ENCODE assay signal across 28 mouse cellular contexts in the genomic region with DNA sequence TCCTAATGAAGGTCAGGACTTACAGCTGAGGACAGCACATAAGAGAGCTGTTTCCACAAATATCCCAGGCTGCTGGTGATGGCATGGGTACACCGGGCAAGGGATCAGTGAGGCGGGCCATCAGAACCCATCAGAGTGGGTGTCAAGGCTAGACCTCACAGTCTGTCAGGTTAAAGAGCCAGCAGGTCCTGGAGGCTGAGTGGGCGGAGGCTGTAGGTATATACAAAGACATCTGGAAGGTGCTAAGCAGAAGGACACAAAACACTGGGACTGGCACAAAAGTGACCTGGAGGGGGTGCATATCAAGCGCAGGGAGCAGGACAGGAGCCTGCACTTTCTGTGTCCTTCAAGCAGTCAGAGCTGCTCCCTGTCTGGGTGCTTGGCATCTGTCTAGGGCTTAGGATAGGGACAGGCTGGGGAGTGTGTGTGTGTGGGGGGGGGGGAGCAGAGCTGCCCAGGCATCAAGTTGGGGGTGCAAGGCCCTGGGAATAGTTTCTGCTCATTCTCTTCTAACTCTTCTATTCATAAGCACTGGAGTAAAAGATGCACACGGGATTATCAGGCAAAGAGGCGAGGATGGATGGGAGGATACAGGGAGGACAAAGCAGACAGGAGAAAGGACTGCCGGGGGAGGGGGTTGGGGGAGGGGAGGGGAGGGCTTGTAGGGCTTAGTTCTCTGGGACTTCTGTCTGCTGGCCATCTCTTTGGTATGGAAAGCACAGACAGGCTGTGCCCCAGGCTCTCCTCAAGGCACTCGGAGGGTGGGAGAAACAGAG. TPM values are rescaled to one million over a fixed set of nuclear protein-coding genes. Genes with fewer than 3 reads are reported as not detected.
DNase-seq lines count a peak whose midpoint lies in the region; ATAC-seq and TF ChIP-seq lines count a peak whose summit lies in the region.
"Had no signal": no experiment of that assay in that cellular context is flagged by ENCODE, and none has a peak within 500 bp of the region (broad histone marks: within the 10 kb centered on the region; RNA-seq: fewer than 3 reads in every experiment).

No protein-coding gene starts in this region.

- H3K4me1 ChIP-seq in forebrain, embryonic 11.5 days (replicated peaks; ENCODE audit: control insufficient read depth, insufficient read depth, low read length): peaks cover 2% of the 10 kb centered on the region; the same call in 1 of the 2 replicates
- peaks cover 16% of the 10 kb centered on the region for H3K4me1 ChIP-seq in forebrain, embryonic 13.5 days
- no peaks in the 10 kb centered on the region for H3K4me1 ChIP-seq in hindbrain, embryonic 11.5 days (replicated peaks; ENCODE audit: control insufficient read depth, insufficient read depth, low read length)
- H3K4me1 ChIP-seq in hindbrain, embryonic 14.5 days (replicated peaks; ENCODE audit: control insufficient read depth, insufficient read depth, low read length): 0 out of 2 replicates have a peak, but pooled peaks cover 2% of the 10 kb centered on the region
- peaks cover 29% of the 10 kb centered on the region for H3K4me1 ChIP-seq in midbrain, embryonic 13.5 days (replicated peaks)
- no peaks in the 10 kb centered on the region for H3K4me1 ChIP-seq in midbrain, postnatal 0 days (ENCODE audit: insufficient read depth, low read length)
- peaks cover 44% of the 10 kb centered on the region for H3K4me1 ChIP-seq in limb, embryonic 10.5 days
- H3K4me1 ChIP-seq in lung, postnatal 0 days (ENCODE audit: insufficient read depth, low read depth, low read length): no peaks in the 10 kb centered on the region
- H3K4me1 ChIP-seq: liver, embryonic 15.5 days had no signal

- H3K9ac ChIP-seq in forebrain, embryonic 11.5 days (ENCODE audit: low read length): no peak overlapping the region
- H3K9ac ChIP-seq in forebrain, embryonic 13.5 days: no peak overlapping the region
- H3K9ac ChIP-seq in hindbrain, embryonic 11.5 days (ENCODE audit: low read depth, low read length): no peak overlapping the region
- no peak overlapping the region for H3K9ac ChIP-seq in hindbrain, embryonic 14.5 days
- H3K9ac ChIP-seq in midbrain, embryonic 13.5 days (replicated peaks): no peak overlapping the region
- no peak overlapping the region for H3K9ac ChIP-seq in midbrain, postnatal 0 days (replicated peaks; ENCODE audit: low read length, poor library complexity, severe bottlenecking)
- no peak overlapping the region for H3K9ac ChIP-seq in lung, postnatal 0 days (replicated peaks; ENCODE audit: low read depth)
- H3K9ac ChIP-seq: liver, embryonic 15.5 days; lung, embryonic 15.5 days had no signal

- peak; percentile 53 for ATAC-seq in forebrain, embryonic 11.5 days (replicated peaks; ENCODE audit: low FRiP score)
- ATAC-seq in forebrain, embryonic 13.5 days: no peak
- peak; percentile 64 for ATAC-seq in hindbrain, embryonic 11.5 days (ENCODE audit: low FRiP score)
- no peak for ATAC-seq in hindbrain, embryonic 14.5 days (ENCODE audit: low FRiP score)
- ATAC-seq in midbrain, embryonic 13.5 days: peak; percentile 60
- no peak for ATAC-seq in midbrain, postnatal 0 days (ENCODE audit: low FRiP score)
- ATAC-seq in lung, postnatal 0 days: no peak

- H3K36me3 ChIP-seq in forebrain, embryonic 11.5 days (ENCODE audit: control insufficient read depth, insufficient read depth, low read length): no peaks in the 10 kb centered on the region
- H3K36me3 ChIP-seq in forebrain, embryonic 13.5 days (ENCODE audit: poor library complexity, severe bottlenecking): no peaks in the 10 kb centered on the region
- H3K36me3 ChIP-seq in hindbrain, embryonic 11.5 days (ENCODE audit: control insufficient read depth, insufficient read depth, low read length): no peaks in the 10 kb centered on the region
- H3K36me3 ChIP-seq in hindbrain, embryonic 14.5 days (replicated peaks; ENCODE audit: control insufficient read depth, insufficient read depth): no peaks in the 10 kb centered on the region
- H3K36me3 ChIP-seq in midbrain, embryonic 13.5 days: no peaks in the 10 kb centered on the region
- H3K36me3 ChIP-seq in midbrain, postnatal 0 days (ENCODE audit: insufficient read depth, low read length): no peaks in the 10 kb centered on the region
- no peaks in the 10 kb centered on the region for H3K36me3 ChIP-seq in limb, embryonic 10.5 days
- H3K36me3 ChIP-seq in lung, postnatal 0 days (ENCODE audit: insufficient read depth, low read length): no peaks in the 10 kb centered on the region
- H3K36me3 ChIP-seq: liver, embryonic 15.5 days; lung, embryonic 15.5 days had no signal

- DNase-seq in forebrain, embryonic 11.5 days (ENCODE audit: low spot score): no peak
- no peak for DNase-seq in hindbrain, embryonic 11.5 days (ENCODE audit: low spot score)
- DNase-seq in hindbrain, embryonic 14.5 days (ENCODE audit: low spot score): no peak
- no peak for DNase-seq in midbrain, postnatal 0 days (ENCODE audit: low spot score)
- DNase-seq in limb, embryonic 10.5 days (ENCODE audit: low spot score): no peak
- DNase-seq in lung, postnatal 0 days (ENCODE audit: low spot score): no peak
- DNase-seq: adrenal gland, postnatal 14 days; cerebellum, adult 8-10 months; cerebellum, postnatal 36 days; embryo, embryonic 11 days; gastrocnemius, postnatal 14 days; heart, adult 2 months; heart, postnatal 36 days; kidney, adult 2 months; left cerebral cortex, postnatal 4 days; liver; lung, postnatal 4 days; right cerebral cortex, postnatal 14 days; spleen, adult 18-20 months; thymus, postnatal 25 days had no signal

- H3K27me3 ChIP-seq in forebrain, embryonic 11.5 days (ENCODE audit: control insufficient read depth, insufficient read depth, low read length): no peaks in the 10 kb centered on the region; the same call in 1 of the 2 replicates
- H3K27me3 ChIP-seq in forebrain, embryonic 13.5 days: peaks cover 24% of the 10 kb centered on the region
- H3K27me3 ChIP-seq in hindbrain, embryonic 11.5 days (ENCODE audit: control insufficient read depth, insufficient read depth, low read length): peaks cover 10% of the 10 kb centered on the region; the same call in 1 of the 2 replicates
- H3K27me3 ChIP-seq in hindbrain, embryonic 14.5 days (ENCODE audit: control insufficient read depth, insufficient read depth, low read length): peaks cover 11% of the 10 kb centered on the region
- H3K27me3 ChIP-seq in midbrain, embryonic 13.5 days: peaks cover 16% of the 10 kb centered on the region
- H3K27me3 ChIP-seq in midbrain, postnatal 0 days (ENCODE audit: insufficient read depth, low read length): no peaks in the 10 kb centered on the region
- peaks cover 24% of the 10 kb centered on the region for H3K27me3 ChIP-seq in limb, embryonic 10.5 days (ENCODE audit: low read depth, poor library complexity, severe bottlenecking)
- no peaks in the 10 kb centered on the region for H3K27me3 ChIP-seq in lung, postnatal 0 days (replicated peaks; ENCODE audit: insufficient read depth, low read length)

- H3K9me3 ChIP-seq in forebrain, embryonic 11.5 days (ENCODE audit: control insufficient read depth, low read length): no peaks in the 10 kb centered on the region
- H3K9me3 ChIP-seq in forebrain, embryonic 13.5 days (replicated peaks): no peaks in the 10 kb centered on the region
- H3K9me3 ChIP-seq in hindbrain, embryonic 11.5 days (ENCODE audit: control insufficient read depth, low read length): no peaks in the 10 kb centered on the region
- no peaks in the 10 kb centered on the region for H3K9me3 ChIP-seq in hindbrain, embryonic 14.5 days (ENCODE audit: control insufficient read depth, low read length)
- H3K9me3 ChIP-seq in midbrain, embryonic 13.5 days: no peaks in the 10 kb centered on the region
- H3K9me3 ChIP-seq in midbrain, postnatal 0 days (ENCODE audit: low read length): no peaks in the 10 kb centered on the region
- no peaks in the 10 kb centered on the region for H3K9me3 ChIP-seq in limb, embryonic 10.5 days (replicated peaks)
- H3K9me3 ChIP-seq in lung, postnatal 0 days (ENCODE audit: low read length): no peaks in the 10 kb centered on the region
- H3K9me3 ChIP-seq: liver, embryonic 15.5 days; lung, embryonic 15.5 days had no signal

- TF ChIP-seq CTCF in midbrain, postnatal 0 days (IDR thresholded peaks at IDR 0.05): no peak
- no peak for TF ChIP-seq CTCF in lung, postnatal 0 days (IDR thresholded peaks at IDR 0.05)

- WGBS in forebrain, embryonic 11.5 days: 39% methylated on average over 8 of the region's 8 CpGs
- 39% methylated on average over 8 of the region's 8 CpGs for WGBS in forebrain, embryonic 13.5 days
- WGBS in hindbrain, embryonic 11.5 days: 51% methylated on average over 8 of the region's 8 CpGs
- WGBS in hindbrain, embryonic 14.5 days: 51% methylated on average over 8 of the region's 8 CpGs
- WGBS in midbrain, embryonic 13.5 days: 37% methylated on average over 8 of the region's 8 CpGs
- WGBS in midbrain, postnatal 0 days: 48% methylated on average over 8 of the region's 8 CpGs
- WGBS in limb, embryonic 10.5 days: 70% methylated on average over 8 of the region's 8 CpGs
- 63% methylated on average over 8 of the region's 8 CpGs for WGBS in lung, postnatal 0 days

- no peak for TF ChIP-seq EP300 in lung, postnatal 0 days (IDR thresholded peaks at IDR 0.05)

- no peak overlapping the region for H3K4me2 ChIP-seq in forebrain, embryonic 11.5 days (ENCODE audit: low read depth, low read length, severe bottlenecking)
- no peak overlapping the region for H3K4me2 ChIP-seq in forebrain, embryonic 13.5 days
- H3K4me2 ChIP-seq in hindbrain, embryonic 11.5 days (replicated peaks; ENCODE audit: low read depth, low read length): no peak overlapping the region
- no peak overlapping the region for H3K4me2 ChIP-seq in hindbrain, embryonic 14.5 days (replicated peaks)
- no peak overlapping the region for H3K4me2 ChIP-seq in midbrain, embryonic 13.5 days (replicated peaks)
- no peak overlapping the region for H3K4me2 ChIP-seq in midbrain, postnatal 0 days (ENCODE audit: low read depth, low read length, poor library complexity, severe bottlenecking)
- no peak overlapping the region for H3K4me2 ChIP-seq in lung, postnatal 0 days (replicated peaks; ENCODE audit: low read depth, low read length)
- H3K4me2 ChIP-seq: liver, embryonic 15.5 days; lung, embryonic 15.5 days had no signal

- no peak overlapping the region for H3K4me3 ChIP-seq in forebrain, embryonic 11.5 days (ENCODE audit: low read depth, low read length)
- no peak overlapping the region for H3K4me3 ChIP-seq in forebrain, embryonic 13.5 days
- no peak overlapping the region for H3K4me3 ChIP-seq in hindbrain, embryonic 11.5 days (ENCODE audit: low read depth, low read length)
- no peak overlapping the region for H3K4me3 ChIP-seq in hindbrain, embryonic 14.5 days (replicated peaks; ENCODE audit: low read length)
- no peak overlapping the region for H3K4me3 ChIP-seq in midbrain, embryonic 13.5 days (replicated peaks)
- H3K4me3 ChIP-seq in midbrain, postnatal 0 days (ENCODE audit: low read depth, low read length): no peak overlapping the region
- H3K4me3 ChIP-seq in limb, embryonic 10.5 days: no peak overlapping the region
- no peak overlapping the region for H3K4me3 ChIP-seq in lung, postnatal 0 days (ENCODE audit: low read depth, low read length)
- H3K4me3 ChIP-seq: heart, adult 2 months; left cerebral cortex, adult 2 months; liver, embryonic 15.5 days; lung, embryonic 15.5 days; myocyte had no signal

- 0 out of 2 replicates have a peak overlapping the region, but pooled peaks have one; percentile 6 for H3K27ac ChIP-seq in forebrain, embryonic 11.5 days (ENCODE audit: low read depth, low read length)
- H3K27ac ChIP-seq in forebrain, embryonic 13.5 days: no peak overlapping the region
- H3K27ac ChIP-seq in hindbrain, embryonic 11.5 days (ENCODE audit: low read depth, low read length): no peak overlapping the region
- no peak overlapping the region for H3K27ac ChIP-seq in hindbrain, embryonic 14.5 days
- 0 out of 2 replicates have a peak overlapping the region, but pooled peaks have one; percentile 25 for H3K27ac ChIP-seq in midbrain, embryonic 13.5 days
- H3K27ac ChIP-seq in midbrain, postnatal 0 days (ENCODE audit: low read depth, low read length): no peak overlapping the region
- H3K27ac ChIP-seq in limb, embryonic 10.5 days: 0 out of 2 replicates have a peak overlapping the region, but pooled peaks have one; percentile 42
- no peak overlapping the region for H3K27ac ChIP-seq in lung, postnatal 0 days (ENCODE audit: low read length)
- H3K27ac ChIP-seq: heart, adult 2 months; kidney, postnatal 0 days; left cerebral cortex, adult 2 months; liver, embryonic 15.5 days; lung, embryonic 15.5 days had no signal

RNA-seq across cellular contexts. Expression of gene Emilin3, which starts 6.2 kb away (rescaled TPM):
- 1.9 and 2.2 TPM in 2 replicates for polyA plus RNA-seq in forebrain, embryonic 11.5 days (2014; fragmentation: Nextera tagmentation; extraction: Ambion mirVana)
- polyA plus RNA-seq in forebrain, embryonic 13.5 days (2015; fragmentation: Nextera tagmentation; extraction: Ambion mirVana): 0.72 and 0.84 TPM in 2 replicates
- 0.66 and 1.9 TPM in 2 replicates for polyA plus RNA-seq in hindbrain, embryonic 11.5 days (2014; fragmentation: Nextera tagmentation; extraction: Ambion mirVana)
- 0.52 and 0.55 TPM in 2 replicates for polyA plus RNA-seq in hindbrain, embryonic 14.5 days (2014; fragmentation: Nextera tagmentation; extraction: Ambion mirVana)
- 0.98 and 1.2 TPM in 2 replicates for polyA plus RNA-seq in midbrain, embryonic 13.5 days (2015; fragmentation: Nextera tagmentation; extraction: Ambion mirVana)
- 0.55 and 1.6 TPM in 2 replicates for total RNA-seq in midbrain, postnatal 0 days (2014; rRNA removed)
- polyA plus RNA-seq in midbrain, postnatal 0 days (2015; fragmentation: Nextera tagmentation; extraction: Ambion mirVana): 0.44 and 0.51 TPM in 2 replicates
- 2.6 and 4.9 TPM in 2 replicates for polyA plus RNA-seq in limb, embryonic 10.5 days (2016; fragmentation: Nextera tagmentation; extraction: Ambion mirVana)
- 0.36 and 0.52 TPM in 2 replicates for polyA plus RNA-seq in lung, postnatal 0 days (2015; fragmentation: Nextera tagmentation; extraction: Ambion mirVana)
- total RNA-seq: megakaryocyte-erythroid progenitor cell, adult 5-6 weeks had no signal
- polyA plus RNA-seq: kidney, adult 2 months; myocyte had no signal

RNA-seq across cellular contexts. Expression of gene Lpin3, which starts 37.9 kb away (rescaled TPM):
- polyA plus RNA-seq in forebrain, embryonic 11.5 days (2014; fragmentation: Nextera tagmentation; extraction: Ambion mirVana): 0.20 and 1.1 TPM in 2 replicates
- polyA plus RNA-seq in forebrain, embryonic 13.5 days (2015; fragmentation: Nextera tagmentation; extraction: Ambion mirVana): 0.06 and 0.21 TPM in 2 replicates
- 0.22 and 0.24 TPM in 2 replicates for polyA plus RNA-seq in hindbrain, embryonic 11.5 days (2014; fragmentation: Nextera tagmentation; extraction: Ambion mirVana)
- 0.22 and 0.66 TPM in 2 replicates for polyA plus RNA-seq in hindbrain, embryonic 14.5 days (2014; fragmentation: Nextera tagmentation; extraction: Ambion mirVana)
- polyA plus RNA-seq in midbrain, embryonic 13.5 days (2015; fragmentation: Nextera tagmentation; extraction: Ambion mirVana): 0.24 and 0.38 TPM in 2 replicates
- total RNA-seq in midbrain, postnatal 0 days (2014; rRNA removed): 1.1 and 3.7 TPM in 2 replicates
- polyA plus RNA-seq in midbrain, postnatal 0 days (2015; fragmentation: Nextera tagmentation; extraction: Ambion mirVana): 0.38 and 0.55 TPM in 2 replicates
- polyA plus RNA-seq in limb, embryonic 10.5 days (2016; fragmentation: Nextera tagmentation; extraction: Ambion mirVana): 0.90 and 1.6 TPM in 2 replicates
- 3.2 and 4.5 TPM in 2 replicates for polyA plus RNA-seq in lung, postnatal 0 days (2015; fragmentation: Nextera tagmentation; extraction: Ambion mirVana)
- total RNA-seq: megakaryocyte-erythroid progenitor cell, adult 5-6 weeks had no signal

RNA-seq across cellular contexts. Expression of gene Zhx3, which starts 45.5 kb away (rescaled TPM):
- polyA plus RNA-seq in forebrain, embryonic 11.5 days (2014; fragmentation: Nextera tagmentation; extraction: Ambion mirVana): 10.0 TPM in 2 replicates
- 13.7 and 14.0 TPM in 2 replicates for polyA plus RNA-seq in forebrain, embryonic 13.5 days (2015; fragmentation: Nextera tagmentation; extraction: Ambion mirVana)
- 9.1 and 11.0 TPM in 2 replicates for polyA plus RNA-seq in hindbrain, embryonic 11.5 days (2014; fragmentation: Nextera tagmentation; extraction: Ambion mirVana)
- polyA plus RNA-seq in hindbrain, embryonic 14.5 days (2014; fragmentation: Nextera tagmentation; extraction: Ambion mirVana): 17.9 and 19.6 TPM in 2 replicates
- 17.1 TPM in 2 replicates for polyA plus RNA-seq in midbrain, embryonic 13.5 days (2015; fragmentation: Nextera tagmentation; extraction: Ambion mirVana)
- total RNA-seq in midbrain, postnatal 0 days (2014; rRNA removed): 43.9 and 63.9 TPM in 2 replicates
- 17.3 and 18.7 TPM in 2 replicates for polyA plus RNA-seq in midbrain, postnatal 0 days (2015; fragmentation: Nextera tagmentation; extraction: Ambion mirVana)
- 5.2 and 7.6 TPM in 2 replicates for polyA plus RNA-seq in limb, embryonic 10.5 days (2016; fragmentation: Nextera tagmentation; extraction: Ambion mirVana)
- 7.2 and 10.9 TPM in 2 replicates for polyA plus RNA-seq in lung, postnatal 0 days (2015; fragmentation: Nextera tagmentation; extraction: Ambion mirVana)

Comparison
In these comparisons a context has a peak if more than half of its experiments do, and no peak if none do; other contexts are left out.
1. ATAC-seq: peak in forebrain, embryonic 11.5 days (single experiment), hindbrain, embryonic 11.5 days (single experiment) and midbrain, embryonic 13.5 days (single experiment); none in forebrain, embryonic 13.5 days (single experiment), hindbrain, embryonic 14.5 days (single experiment), midbrain, postnatal 0 days (single experiment) and lung, postnatal 0 days (single experiment).
2. H3K27ac ChIP-seq: peak in forebrain, embryonic 11.5 days (single experiment), midbrain, embryonic 13.5 days (single experiment) and limb, embryonic 10.5 days (single experiment); none in forebrain, embryonic 13.5 days (single experiment), hindbrain, embryonic 11.5 days (single experiment), hindbrain, embryonic 14.5 days (single experiment), midbrain, postnatal 0 days (single experiment) and lung, postnatal 0 days (single experiment).